Mouse (Mus musculus): ENCODE results near the gene Tmub2.
A peak's percentile ranks its signal among the peaks of the same experiment; 100 is the strongest.

Tmub2 gene

GRCm38 (mm10) chr11:102284501-102285094 is at the start of gene Tmub2:
TSS of gene Tmub2 (plus strand) at chr11:102284931.
- peak; percentile 93 to 94 for DNase-seq (ENCODE audit: low spot score in 2 of 2)

- DNase-seq (ENCODE audit: low spot score in 2 of 2), result no peak
Observed at GRCm38 (mm10) chr11:102236022-102236421, 48.7 kb upstream of the Tmub2 start.

- DNase-seq (ENCODE audit: low spot score in 2 of 2), result no peak
Observed at GRCm38 (mm10) chr11:102240636-102241035, 44.1 kb upstream of the Tmub2 start.

- no peak for DNase-seq (ENCODE audit: low spot score in 2 of 2)
Observed at GRCm38 (mm10) chr11:102241246-102241645, 43.5 kb upstream of the Tmub2 start.

GRCm38 (mm10) chr11:102241874-102242273 is 42.9 kb upstream of the Tmub2 start:
- DNase-seq (ENCODE audit: low spot score in 2 of 2), result no peak

- DNase-seq (ENCODE audit: low spot score in 2 of 2), result no peak
Observed at GRCm38 (mm10) chr11:102244926-102245449, 39.7 kb upstream of the Tmub2 start.

- no peak for DNase-seq (ENCODE audit: low spot score in 2 of 2)
Observed at GRCm38 (mm10) chr11:102245581-102246272, 39.0 kb upstream of the Tmub2 start.

GRCm38 (mm10) chr11:102246273-102246635 is 38.5 kb upstream of the Tmub2 start:
- DNase-seq (ENCODE audit: low spot score in 2 of 2), result no peak

GRCm38 (mm10) chr11:102246871-102247270 is 37.9 kb upstream of the Tmub2 start:
- no peak for DNase-seq (ENCODE audit: low spot score in 2 of 2)

- peak; percentile 85 to 97 for DNase-seq (ENCODE audit: low spot score in 2 of 2)
Observed at GRCm38 (mm10) chr11:102248630-102249230, 36.0 kb upstream of the Tmub2 start, which contains the start of gene BC030867. TSS of gene BC030867 (plus strand) at chr11:102248882.

- DNase-seq (ENCODE audit: low spot score in 2 of 2), result no peak
Observed at GRCm38 (mm10) chr11:102249351-102250090, 35.2 kb upstream of the Tmub2 start.

GRCm38 (mm10) chr11:102257514-102257913 is 27.2 kb upstream of the Tmub2 start:
- DNase-seq (ENCODE audit: low spot score in 2 of 2), result peak in 1 of 2 experiments; percentile 19

- no peak for DNase-seq (ENCODE audit: low spot score in 2 of 2)
Observed at GRCm38 (mm10) chr11:102258095-102258494, 26.6 kb upstream of the Tmub2 start.

GRCm38 (mm10) chr11:102258521-102258920 is 26.2 kb upstream of the Tmub2 start:
- DNase-seq (ENCODE audit: low spot score in 2 of 2), result no peak

GRCm38 (mm10) chr11:102263211-102263610 is 21.5 kb upstream of the Tmub2 start:
- DNase-seq (ENCODE audit: low spot score in 2 of 2), result no peak

GRCm38 (mm10) chr11:102265816-102266215 is 18.9 kb upstream of the Tmub2 start:
- DNase-seq (ENCODE audit: low spot score in 2 of 2), result no peak

GRCm38 (mm10) chr11:102266631-102267355 is 17.9 kb upstream of the Tmub2 start:
- no peak for DNase-seq (ENCODE audit: low spot score in 2 of 2)

- peak; percentile 33 to 61 for DNase-seq (ENCODE audit: low spot score in 2 of 2)
Observed at GRCm38 (mm10) chr11:102267480-102267879, 17.3 kb upstream of the Tmub2 start.

GRCm38 (mm10) chr11:102268520-102269244 is 16.0 kb upstream of the Tmub2 start, which contains the start of gene Asb16:
TSS of gene Asb16 (plus strand) at chr11:102268743.
- DNase-seq (ENCODE audit: low spot score in 2 of 2), result no peak

GRCm38 (mm10) chr11:102276411-102276915 is 8.3 kb upstream of the Tmub2 start:
- DNase-seq (ENCODE audit: low spot score in 2 of 2), result no peak

Measured in thymus, postnatal 10 days (tissue).